Mouse (Mus musculus) kidney, postnatal 0 days (tissue): Measurements from ENCODE around the gene Atxn7l1. TPM values are rescaled to one million over a fixed set of nuclear protein-coding genes. Genes with fewer than 3 reads are reported as not detected.

Experiments used
- ATAC-seq: fragments of 200-750 bp; cut with Nextera tagmentation; replicated peaks from 2 replicates; pipeline ENCODE4 v1.8.0; 2017; ENCODE audit warnings: low read depth, moderate number of reproducible peaks, moderate TSS enrichment, moderate library complexity; ENCODE audit not compliant: low FRiP score
- DNase-seq: peaks from one replicate; pipeline ENCODE4 v3.0.0-alpha.2; 2016; ENCODE audit warnings: low spot score
- H3K27ac ChIP-seq: fragments of 300-500 bp; sonication (generic); 2 replicates; pipeline ENCODE4 v1.5.1; 2014; ENCODE audit warnings: mild to moderate bottlenecking
- H3K27me3 ChIP-seq: fragments of 300-500 bp; sonication (generic); 2 replicates; pipeline ENCODE4 v1.6.1; 2014; ENCODE audit warnings: low read length, mixed read lengths; ENCODE audit not compliant: insufficient read depth
- H3K36me3 ChIP-seq: fragments of 300-500 bp; sonication (generic); 2 replicates; pipeline ENCODE4 v1.6.1; 2014; ENCODE audit warnings: low read length, mixed read lengths; ENCODE audit not compliant: insufficient read depth
- H3K4me1 ChIP-seq: fragments of 300-500 bp; sonication (generic); replicated peaks from 2 replicates; pipeline ENCODE4 v1.6.1; 2014; ENCODE audit warnings: antibody characterized with exemption, low read length, mixed read lengths; ENCODE audit not compliant: insufficient read depth
- H3K4me2 ChIP-seq: fragments of 300-500 bp; sonication (generic); 2 replicates; pipeline ENCODE4 v1.6.1; 2014; ENCODE audit warnings: mild to moderate bottlenecking, low read length, moderate library complexity, mixed read lengths
- H3K4me3 ChIP-seq: fragments of 300-500 bp; sonication (generic); replicated peaks from 2 replicates; pipeline ENCODE4 v1.5.1; 2014; ENCODE audit warnings: low read depth, low read length
- H3K9ac ChIP-seq: fragments of 300-500 bp; sonication (generic); 2 replicates; pipeline ENCODE4 v1.6.1; 2014; ENCODE audit warnings: low read depth, low read length
- H3K9me3 ChIP-seq: fragments of 300-500 bp; sonication (generic); replicated peaks from 2 replicates; pipeline ENCODE4 v1.6.1; 2016; ENCODE audit warnings: low read length, inconsistent platforms, mixed read lengths
- CTCF ChIP-seq: IDR thresholded peaks from 2 replicates; pipeline ENCODE4 v1.5.1; 2016; ENCODE audit warnings: antibody characterized with exemption, low read depth, mild to moderate bottlenecking, moderate library complexity
- WGBS: fragments of 180-500 bp; shearing (Covaris S2); extraction: QIAGEN DNeasy Blood & Tissue Kit; methylation state at CpG from one replicate; pipeline ENCODE4 v1.1.7; 2014; 5-methylcytosine and 5-hydroxymethylcytosine counted together
- polyA plus RNA-seq: library from polyadenylated mRNA; unstranded; fragments of >200 nt; fragmentation: Nextera tagmentation; extraction: Ambion mirVana; gene quantifications from 2 replicates; pipeline ENCODE4 v1.2.1, GENCODE M21; 2015

Atxn7l1 gene
- polyA plus RNA-seq, 1 experiment from 2014 or later: 9.3 TPM

- Histone ChIP-seq H3K9me3 (no peaks in the 10 kb centered on the region), H3K4me3 (no peak overlapping the region), H3K27me3 (no peaks in the 10 kb centered on the region), H3K9ac (no peak overlapping the region), H3K4me2 (no peak overlapping the region), H3K4me1 (0 out of 2 replicates have a peak, but pooled peaks cover 7% of the 10 kb centered on the region), H3K36me3 (no peaks in the 10 kb centered on the region), H3K27ac (no peak overlapping the region)
- TF ChIP-seq CTCF: no peak
- 70% methylated on average over 17 of the region's 17 CpGs for WGBS
- DNase-seq (no peak), ATAC-seq (no peak)
Observed at GRCm38 (mm10) chr12:33341351-33341892, 193.9 kb downstream of the Atxn7l1 start.

GRCm38 (mm10) chr12:33344970-33345772 is 197.7 kb downstream of the Atxn7l1 start:
- no peak for TF ChIP-seq CTCF
- no peaks in the 10 kb centered on the region for H3K27me3 ChIP-seq
- WGBS: 8% methylated on average over 25 of the region's 25 CpGs
- no peak overlapping the region for H3K27ac ChIP-seq
- no peaks in the 10 kb centered on the region for H3K9me3 ChIP-seq
- peaks cover 3% of the 10 kb centered on the region; the same call in 1 of the 2 replicates for H3K36me3 ChIP-seq
- peak; percentile 58 for DNase-seq
- no peak overlapping the region for H3K9ac ChIP-seq
- peak overlapping the region; percentile 39 for H3K4me2 ChIP-seq
- no peak overlapping the region for H3K4me3 ChIP-seq
- 0 out of 2 replicates have a peak, but pooled peaks cover 7% of the 10 kb centered on the region for H3K4me1 ChIP-seq
- ATAC-seq: no peak

DNA sequence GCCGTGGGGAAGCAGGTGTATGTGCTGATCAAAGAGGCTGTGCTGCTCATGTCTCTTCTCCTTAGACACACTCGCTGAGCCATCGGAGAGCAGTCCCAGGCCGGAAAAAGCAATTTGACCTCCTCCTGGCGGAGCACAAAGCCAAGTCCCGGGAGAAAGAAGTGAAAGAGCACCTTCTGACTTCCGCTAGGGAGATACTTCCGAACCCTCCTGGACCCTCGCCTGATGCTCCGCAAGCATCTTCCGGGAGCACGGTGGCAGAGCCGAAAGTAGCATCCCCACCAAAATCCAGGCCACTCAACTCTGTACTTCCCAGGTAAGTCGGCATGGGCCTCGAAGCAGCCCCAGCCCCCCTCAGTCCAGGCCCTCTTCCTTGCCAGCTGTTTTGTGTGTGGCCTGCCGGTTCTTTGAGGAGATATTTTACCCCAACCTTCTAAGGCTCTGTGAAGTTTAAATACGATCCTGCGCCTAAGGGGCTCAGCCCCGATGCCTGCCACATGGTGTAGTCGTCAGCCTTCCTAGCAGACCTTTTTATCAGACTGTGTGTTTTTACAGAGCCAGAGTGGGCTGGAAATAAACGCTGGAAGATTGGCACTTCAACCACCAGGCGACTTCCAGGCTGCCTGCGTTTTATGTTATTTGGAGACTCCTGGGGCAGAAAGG is 198.4 kb downstream of the Atxn7l1 start:
- Histone ChIP-seq H3K4me1 (0 out of 2 replicates have a peak, but pooled peaks cover 7% of the 10 kb centered on the region), H3K9ac (no peak overlapping the region), H3K9me3 (no peaks in the 10 kb centered on the region), H3K36me3 (peaks cover 3% of the 10 kb centered on the region; the same call in 1 of the 2 replicates), H3K27ac (no peak overlapping the region), H3K4me3 (no peak overlapping the region), H3K27me3 (no peaks in the 10 kb centered on the region), H3K4me2 (no peak overlapping the region)
- DNase-seq (no peak), ATAC-seq (no peak)
- TF ChIP-seq CTCF: no peak
- 33% methylated on average over 23 of the region's 23 CpGs for WGBS

DNA sequence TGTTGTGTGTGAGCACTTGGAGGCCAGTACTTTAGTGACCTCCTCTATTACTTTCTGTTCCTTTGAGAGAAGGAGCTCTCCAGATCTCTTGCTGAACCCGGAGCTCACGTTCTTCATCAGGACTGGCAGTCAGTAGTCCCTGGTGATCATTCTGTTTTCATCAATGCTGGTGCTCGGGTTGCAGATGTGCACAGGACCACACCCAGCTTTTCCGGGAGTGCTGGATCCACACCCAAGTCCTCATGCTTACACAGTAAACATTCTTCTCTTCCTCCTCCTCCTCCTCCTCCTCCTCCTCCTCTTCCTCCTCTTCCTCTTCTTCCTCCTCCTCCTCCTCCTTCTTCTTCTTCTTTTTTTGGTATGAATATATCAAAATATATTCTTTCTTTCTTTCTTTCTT is 205.2 kb downstream of the Atxn7l1 start:
- Histone ChIP-seq H3K4me1 (no peaks in the 10 kb centered on the region), H3K9ac (no peak overlapping the region), H3K4me2 (no peak overlapping the region), H3K27ac (no peak overlapping the region), H3K9me3 (no peaks in the 10 kb centered on the region), H3K4me3 (no peak overlapping the region), H3K36me3 (no peaks in the 10 kb centered on the region), H3K27me3 (no peaks in the 10 kb centered on the region)
- no peak for ATAC-seq
- DNase-seq: no peak
- no peak for TF ChIP-seq CTCF
- WGBS: 68% methylated on average over 4 of the region's 4 CpGs

DNA sequence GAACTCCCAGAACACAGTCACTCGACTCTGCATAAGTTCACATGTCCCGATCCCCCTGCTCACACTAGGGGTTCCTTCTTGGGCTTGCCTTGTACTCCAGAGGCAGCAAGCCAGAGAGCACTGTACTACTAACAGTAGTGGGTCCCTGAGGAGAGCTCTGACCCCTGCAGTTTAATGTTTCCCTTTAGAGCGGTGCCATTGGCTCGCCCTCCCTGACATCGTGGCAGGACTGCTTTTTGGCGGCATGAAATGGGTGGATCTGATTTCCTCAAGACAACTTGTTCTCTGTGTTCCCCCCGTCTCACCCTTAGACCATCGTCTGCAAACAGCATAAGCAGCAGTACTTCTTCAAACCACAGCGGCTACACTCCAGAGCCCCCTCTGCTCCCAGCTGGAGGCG is 210.9 kb downstream of the Atxn7l1 start:
- DNase-seq (no peak), ATAC-seq (no peak)
- no peak overlapping the region for H3K4me3 ChIP-seq
- no peak overlapping the region for H3K9ac ChIP-seq
- 0 out of 2 replicates have a peak, but pooled peaks cover 7% of the 10 kb centered on the region for H3K36me3 ChIP-seq
- H3K27ac ChIP-seq: no peak overlapping the region
- H3K9me3 ChIP-seq: no peaks in the 10 kb centered on the region
- H3K27me3 ChIP-seq: no peaks in the 10 kb centered on the region
- no peaks in the 10 kb centered on the region for H3K4me1 ChIP-seq
- TF ChIP-seq CTCF: no peak
- H3K4me2 ChIP-seq: no peak overlapping the region
- 73% methylated on average over 10 of the region's 10 CpGs for WGBS

DNA sequence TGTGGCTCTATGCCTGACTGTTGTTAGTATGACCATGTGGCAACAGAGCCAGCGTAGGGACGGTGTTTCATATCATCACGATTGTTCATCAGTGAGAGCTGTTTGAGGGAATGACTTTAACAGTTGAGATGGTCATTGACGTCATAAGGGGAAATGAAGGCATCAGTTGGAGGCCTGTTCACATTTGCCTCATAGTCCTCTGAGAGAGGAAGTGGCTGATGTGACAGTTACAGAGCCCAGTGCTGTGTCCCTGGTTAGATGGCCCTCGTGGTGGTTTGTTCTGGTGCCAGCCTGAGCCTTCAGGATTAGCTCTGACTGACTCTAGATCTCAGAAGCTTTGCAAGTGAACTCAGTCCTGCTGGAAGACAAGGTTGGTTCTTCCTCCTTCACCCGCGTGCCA is 211.7 kb downstream of the Atxn7l1 start:
- no peak for TF ChIP-seq CTCF
- no peaks in the 10 kb centered on the region for H3K27me3 ChIP-seq

More for the DNA sequence above, 211.7 kb downstream of the Atxn7l1 start:
- Histone ChIP-seq H3K4me3 (no peak overlapping the region), H3K9ac (no peak overlapping the region), H3K27ac (no peak overlapping the region), H3K4me2 (no peak overlapping the region), H3K36me3 (0 out of 2 replicates have a peak, but pooled peaks cover 7% of the 10 kb centered on the region), H3K4me1 (no peaks in the 10 kb centered on the region), H3K9me3 (no peaks in the 10 kb centered on the region)
- DNase-seq: no peak
- WGBS: 92% methylated on average over 7 of the region's 7 CpGs
- no peak for ATAC-seq
